Mouse (Mus musculus) limb, embryonic 14.5 days (tissue): ENCODE data around the gene Rbms3. TPM values are rescaled to one million over a fixed set of nuclear protein-coding genes. Genes with fewer than 3 reads are reported as not detected.

Experiments
- ATAC-seq: fragments of 200-750 bp; cut with Nextera tagmentation; 2 replicates; pipeline ENCODE4 v1.8.0; 2017; ENCODE audit warnings: low read depth, moderate number of reproducible peaks, moderate TSS enrichment; ENCODE audit not compliant: low FRiP score
- DNase-seq: peaks from one replicate; pipeline ENCODE4 v3.0.0-alpha.2; 2015; ENCODE audit warnings: low spot score
- H3K27ac ChIP-seq: fragments of 300-500 bp; sonication (generic); replicated peaks from 2 replicates; pipeline ENCODE4 v1.5.1; 2014; ENCODE audit warnings: low read depth, mild to moderate bottlenecking, low read length, moderate library complexity, mixed read lengths
- H3K27me3 ChIP-seq: fragments of 300-500 bp; sonication (generic); 2 replicates; pipeline ENCODE4 v1.6.1; 2014; ENCODE audit warnings: low read length, mixed read lengths; ENCODE audit not compliant: control insufficient read depth, insufficient read depth
- H3K36me3 ChIP-seq: fragments of 300-500 bp; sonication (generic); 2 replicates; pipeline ENCODE4 v1.6.1; 2014; ENCODE audit warnings: mild to moderate bottlenecking, low read length, moderate library complexity, mixed read lengths; ENCODE audit not compliant: control insufficient read depth, insufficient read depth
- H3K4me1 ChIP-seq: fragments of 300-500 bp; sonication (generic); 2 replicates; pipeline ENCODE4 v1.6.1; 2014; ENCODE audit warnings: antibody characterized with exemption, low read length, mixed read lengths; ENCODE audit not compliant: control insufficient read depth, insufficient read depth
- H3K4me2 ChIP-seq: fragments of 300-500 bp; sonication (generic); replicated peaks from 2 replicates; pipeline ENCODE4 v1.6.1; 2014; ENCODE audit warnings: low read depth, mild to moderate bottlenecking, low read length, moderate library complexity; ENCODE audit not compliant: severe bottlenecking
- H3K4me3 ChIP-seq: fragments of 300-500 bp; sonication (generic); replicated peaks from 2 replicates; pipeline ENCODE4 v1.5.1; 2014; ENCODE audit warnings: low read length
- H3K9ac ChIP-seq: fragments of 300-500 bp; sonication (generic); 2 replicates; pipeline ENCODE4 v1.6.1; 2014; ENCODE audit warnings: mild to moderate bottlenecking, low read depth, low read length, moderate library complexity; ENCODE audit not compliant: severe bottlenecking
- H3K9me3 ChIP-seq: fragments of 300-500 bp; sonication (generic); 2 replicates; pipeline ENCODE4 v1.6.1; 2016; ENCODE audit warnings: low read length; ENCODE audit not compliant: control insufficient read depth
- POLR2A ChIP-seq: fragments of 200-500 bp; IDR thresholded peaks from 2 replicates; pipeline ENCODE4 v1.8.0; 2012; ENCODE audit warnings: inconsistent platforms, mild to moderate bottlenecking, moderate library complexity, borderline replicate concordance; ENCODE audit not compliant: insufficient read depth, insufficient read length; ENCODE audit errors: extremely low read depth
- WGBS: fragments of 180-500 bp; shearing (Covaris S2); extraction: QIAGEN DNeasy Blood & Tissue Kit; methylation state at CpG from one replicate; pipeline ENCODE4 v1.1.7; 2014; 5-methylcytosine and 5-hydroxymethylcytosine counted together
- polyA plus RNA-seq, 2 experiments: library from polyadenylated mRNA; depleted of rRNA in 1 of 2; stranded (reverse) in 1 of 2; unstranded in 1 of 2; fragments of >200 nt; fragmentation: Nextera tagmentation in 1 of 2; extraction: Ambion mirVana in 1 of 2; gene quantifications; 2 replicates each; pipeline versions ENCODE4 v1.2.1 to v1.2.3; 2012 to 2014

The Rbms3 gene
- polyA plus RNA-seq, 2 experiments, result 42.1 to 94.5 TPM

- H3K4me1 ChIP-seq, result peaks cover 40% of the 10 kb centered on the region
- H3K36me3 ChIP-seq, result no peaks in the 10 kb centered on the region
- DNase-seq, result peak; percentile 7
- H3K4me3 ChIP-seq, result peak overlapping the region; percentile 56
- 8% methylated on average over 13 of the region's 13 CpGs for WGBS
- H3K9me3 ChIP-seq, result no peaks in the 10 kb centered on the region
- peak overlapping the region; percentile 76 for H3K9ac ChIP-seq
- peak overlapping the region; percentile 84 for H3K27ac ChIP-seq
- no peaks in the 10 kb centered on the region for H3K27me3 ChIP-seq
- peak overlapping the region; percentile 81 for H3K4me2 ChIP-seq
- no peak for ATAC-seq
- TF ChIP-seq POLR2A, result no peak
These were observed 379.5 kb downstream of the Rbms3 start for GRCm38 (mm10) chr9:117250036-117250830.

- DNase-seq (peak; percentile 57), ATAC-seq (no peak)
- Histone ChIP-seq H3K9me3 (no peaks in the 10 kb centered on the region), H3K4me1 (peaks cover 32% of the 10 kb centered on the region), H3K4me2 (peak overlapping the region; percentile 32), H3K27me3 (no peaks in the 10 kb centered on the region), H3K4me3 (peak overlapping the region; percentile 10; the same call in 1 of the 2 replicates), H3K27ac (no peak overlapping the region; the same call in 1 of the 2 replicates), H3K36me3 (peaks cover 6% of the 10 kb centered on the region; the same call in 1 of the 2 replicates), H3K9ac (no peak overlapping the region)
- WGBS, result 12% methylated on average over 5 of the region's 5 CpGs
- TF ChIP-seq POLR2A, result no peak
These were observed 382.3 kb downstream of the Rbms3 start for GRCm38 (mm10) chr9:117247311-117247980.

- Histone ChIP-seq H3K9me3 (peaks cover 6% of the 10 kb centered on the region), H3K9ac (0 out of 2 replicates have a peak overlapping the region, but pooled peaks have one; percentile 16), H3K4me1 (peaks cover 32% of the 10 kb centered on the region), H3K36me3 (peaks cover 13% of the 10 kb centered on the region; the same call in 1 of the 2 replicates), H3K4me2 (peak overlapping the region; percentile 32), H3K27me3 (no peaks in the 10 kb centered on the region), H3K27ac (no peak overlapping the region), H3K4me3 (no peak overlapping the region)
- no peak for TF ChIP-seq POLR2A
- ATAC-seq, result peak; percentile 63
- WGBS, result 35% methylated on average over 12 of the region's 12 CpGs
- peak; percentile 76 for DNase-seq
These were observed 383.5 kb downstream of the Rbms3 start for GRCm38 (mm10) chr9:117246173-117246572.

- no peak for TF ChIP-seq POLR2A
- WGBS, result 91% methylated on average over 7 of the region's 7 CpGs
- Histone ChIP-seq H3K36me3 (peaks cover 13% of the 10 kb centered on the region; the same call in 1 of the 2 replicates), H3K27me3 (no peaks in the 10 kb centered on the region), H3K9me3 (peaks cover 6% of the 10 kb centered on the region), H3K4me1 (peaks cover 19% of the 10 kb centered on the region), H3K27ac (no peak overlapping the region), H3K4me3 (no peak overlapping the region), H3K4me2 (no peak overlapping the region), H3K9ac (no peak overlapping the region)
- ATAC-seq (no peak), DNase-seq (no peak)
These were observed 386.3 kb downstream of the Rbms3 start for GRCm38 (mm10) chr9:117243365-117243764.

- H3K27ac ChIP-seq, result no peak overlapping the region
- no peaks in the 10 kb centered on the region for H3K9me3 ChIP-seq
- DNase-seq (no peak), ATAC-seq (no peak)
- H3K9ac ChIP-seq, result no peak overlapping the region
- H3K4me3 ChIP-seq, result no peak overlapping the region
- TF ChIP-seq POLR2A, result no peak
- WGBS, result 59% methylated on average over 6 of the region's 6 CpGs
- peaks cover 5% of the 10 kb centered on the region; the same call in 1 of the 2 replicates for H3K36me3 ChIP-seq
- no peaks in the 10 kb centered on the region for H3K4me1 ChIP-seq
- no peaks in the 10 kb centered on the region for H3K27me3 ChIP-seq
- no peak overlapping the region for H3K4me2 ChIP-seq
These were observed 395.0 kb downstream of the Rbms3 start for GRCm38 (mm10) chr9:117234726-117235075.
